Mouse (Mus musculus) B cell, adult 2 months (primary cell): ENCODE measurements around the gene Ppm1h.

Source experiments
- DNase-seq, 2 experiments: peaks; one replicate each; pipeline ENCODE4 v3.0.0; 2022

The Ppm1h gene

GRCm38 (mm10) chr10:122869865-122870503 is 191.4 kb downstream of the Ppm1h start:
- DNase-seq: no peak

- no peak for DNase-seq
Observed at GRCm38 (mm10) chr10:122870848-122871494, 192.4 kb downstream of the Ppm1h start.

DNA sequence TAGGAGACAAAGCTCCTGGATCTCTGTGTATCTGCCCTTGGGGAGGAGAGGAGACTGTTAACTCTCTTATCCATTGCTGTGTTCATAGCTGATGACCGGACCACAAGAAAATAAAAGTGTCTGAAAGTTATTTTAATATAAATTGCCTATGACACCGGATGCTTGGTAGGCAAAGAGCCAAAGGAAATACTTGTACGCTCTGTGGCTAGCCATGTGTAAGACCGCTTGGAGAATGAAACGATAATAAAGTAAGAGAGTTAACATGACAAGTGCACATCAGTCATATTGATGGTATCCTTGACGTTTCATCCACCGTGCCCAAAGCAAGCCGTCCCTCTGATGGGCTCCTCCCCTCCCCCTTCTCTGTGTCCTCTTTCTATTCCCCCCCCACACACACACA is 194.2 kb downstream of the Ppm1h start:
- no peak for DNase-seq

- no peak for DNase-seq
Observed at GRCm38 (mm10) chr10:122876964-122877363, 198.4 kb downstream of the Ppm1h start.

GRCm38 (mm10) chr10:122877436-122877835 is 198.9 kb downstream of the Ppm1h start:
- no peak for DNase-seq

DNA sequence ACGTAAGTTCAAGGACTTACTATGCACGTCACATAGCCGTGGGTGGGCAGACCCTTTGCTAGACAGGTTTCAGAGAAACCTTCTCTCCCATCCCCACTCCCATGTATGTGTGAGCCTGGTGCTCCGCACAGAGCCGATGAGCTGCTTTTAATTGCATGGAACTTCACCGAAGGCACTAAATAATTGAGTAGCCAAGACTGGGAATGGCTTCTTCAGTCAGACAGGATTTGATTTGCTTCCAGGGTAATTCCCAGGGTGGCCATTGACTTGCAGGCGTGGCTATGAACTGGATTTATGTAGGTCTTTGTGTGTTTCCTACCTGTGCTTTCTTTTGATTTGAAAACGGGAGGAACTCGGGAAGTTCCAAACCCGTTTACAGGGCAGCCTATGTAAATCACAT is 202.9 kb downstream of the Ppm1h start:
- no peak for DNase-seq

GRCm38 (mm10) chr10:122882614-122883013 is 204.1 kb downstream of the Ppm1h start:
- DNase-seq: no peak

- no peak for DNase-seq
Observed at GRCm38 (mm10) chr10:122883823-122884743, 205.5 kb downstream of the Ppm1h start.

DNA sequence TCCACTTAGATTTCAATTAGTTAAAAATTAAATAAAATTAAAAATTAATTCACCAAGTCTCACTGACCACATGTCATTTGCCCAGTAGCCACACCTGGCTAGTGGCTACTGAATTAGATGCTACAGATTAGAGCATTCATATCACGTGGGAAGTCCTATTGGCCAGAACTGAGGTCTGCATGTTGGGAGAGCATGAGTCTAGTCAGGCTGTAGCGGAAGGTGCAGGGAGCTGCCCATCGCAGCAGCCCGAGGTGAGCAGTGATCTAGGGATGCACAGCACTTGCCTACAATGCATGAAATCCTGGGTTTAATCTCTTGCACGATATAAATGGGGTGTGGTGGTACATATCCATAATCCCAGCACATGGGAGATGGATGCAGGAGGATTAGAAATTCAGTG is 206.7 kb downstream of the Ppm1h start:
- DNase-seq: no peak

- DNase-seq: no peak
Observed at GRCm38 (mm10) chr10:122886055-122886915, 207.7 kb downstream of the Ppm1h start.

DNA sequence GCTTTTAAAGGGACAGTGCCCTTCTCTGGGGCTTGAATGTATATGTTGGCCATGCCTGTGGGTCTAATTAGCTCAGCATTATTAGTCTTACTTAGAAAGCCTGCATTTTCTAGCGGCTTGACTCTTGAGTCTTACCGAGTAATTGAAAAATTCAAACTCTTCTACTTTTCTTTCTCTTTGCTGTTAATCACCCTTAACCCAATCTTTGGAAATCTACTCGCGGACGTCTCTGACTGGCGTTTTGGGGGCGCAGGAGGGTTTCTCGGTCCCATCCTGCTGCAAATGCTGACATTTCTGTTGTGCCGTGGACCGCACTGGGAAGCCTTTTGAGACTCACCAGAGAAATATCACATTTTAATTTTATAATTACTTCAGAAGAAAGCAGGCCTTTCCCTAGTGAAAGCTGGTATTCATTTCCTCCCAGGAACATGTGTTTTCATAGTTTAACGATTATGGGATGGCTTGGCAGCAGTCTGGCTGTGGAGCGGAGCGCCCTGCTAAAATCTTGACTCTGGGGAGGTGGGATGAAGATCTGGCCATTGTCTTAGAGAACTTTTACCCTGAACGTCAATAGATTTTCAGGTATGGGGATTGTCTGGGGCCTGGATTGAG is 208.5 kb downstream of the Ppm1h start:
- DNase-seq: no peak

- no peak for DNase-seq
Observed at GRCm38 (mm10) chr10:122887528-122888183, 209.1 kb downstream of the Ppm1h start.

GRCm38 (mm10) chr10:122890682-122891350 is 212.3 kb downstream of the Ppm1h start:
- no peak for DNase-seq

DNA sequence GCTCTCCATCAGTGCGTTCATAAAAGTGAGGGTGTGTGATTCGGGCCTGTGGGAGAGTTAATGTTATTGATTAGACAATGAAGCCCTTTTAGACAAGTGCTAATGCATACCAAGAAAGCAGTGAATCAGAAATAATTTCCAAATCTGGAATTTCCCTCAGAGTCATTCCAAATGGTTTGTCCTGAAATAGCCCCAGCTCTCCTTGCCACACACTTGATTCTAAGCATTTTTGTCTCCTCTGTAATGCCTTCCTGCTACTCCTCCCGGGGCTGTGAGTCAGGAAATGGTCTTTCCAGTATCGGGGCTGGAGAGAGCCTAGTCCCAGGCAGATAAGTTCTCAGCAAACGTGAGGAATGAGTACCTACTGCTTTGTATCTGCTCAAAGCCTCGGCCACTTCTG is 212.9 kb downstream of the Ppm1h start:
- no peak for DNase-seq

GRCm38 (mm10) chr10:122894555-122895069 is 216.1 kb downstream of the Ppm1h start:
- DNase-seq: no peak

- DNase-seq: peak; percentile 46 to 58
Observed at GRCm38 (mm10) chr10:122895121-122895770, 216.7 kb downstream of the Ppm1h start.

GRCm38 (mm10) chr10:122899971-122900370 is 221.4 kb downstream of the Ppm1h start:
- no peak for DNase-seq

DNA sequence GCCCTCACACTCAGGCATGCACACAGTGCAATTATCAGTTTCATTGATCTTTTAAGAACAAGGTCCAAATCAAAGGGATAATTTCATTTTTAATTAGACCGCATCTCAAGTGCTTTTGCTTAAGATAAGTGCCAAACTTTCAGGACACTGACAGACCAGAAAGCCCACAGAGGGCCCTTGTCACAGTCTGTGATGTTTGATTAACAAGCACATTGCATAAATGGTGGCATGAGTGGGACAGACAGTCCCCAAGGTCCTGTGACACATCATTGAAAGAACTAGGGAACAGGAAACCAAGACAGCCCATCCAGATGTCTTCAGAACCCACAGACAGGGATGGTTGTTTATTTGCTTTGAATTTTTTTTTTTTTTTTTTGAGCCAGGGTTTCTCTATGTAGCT is 221.9 kb downstream of the Ppm1h start:
- no peak for DNase-seq

GRCm38 (mm10) chr10:122901379-122901778 is 222.8 kb downstream of the Ppm1h start:
- DNase-seq: no peak

DNA sequence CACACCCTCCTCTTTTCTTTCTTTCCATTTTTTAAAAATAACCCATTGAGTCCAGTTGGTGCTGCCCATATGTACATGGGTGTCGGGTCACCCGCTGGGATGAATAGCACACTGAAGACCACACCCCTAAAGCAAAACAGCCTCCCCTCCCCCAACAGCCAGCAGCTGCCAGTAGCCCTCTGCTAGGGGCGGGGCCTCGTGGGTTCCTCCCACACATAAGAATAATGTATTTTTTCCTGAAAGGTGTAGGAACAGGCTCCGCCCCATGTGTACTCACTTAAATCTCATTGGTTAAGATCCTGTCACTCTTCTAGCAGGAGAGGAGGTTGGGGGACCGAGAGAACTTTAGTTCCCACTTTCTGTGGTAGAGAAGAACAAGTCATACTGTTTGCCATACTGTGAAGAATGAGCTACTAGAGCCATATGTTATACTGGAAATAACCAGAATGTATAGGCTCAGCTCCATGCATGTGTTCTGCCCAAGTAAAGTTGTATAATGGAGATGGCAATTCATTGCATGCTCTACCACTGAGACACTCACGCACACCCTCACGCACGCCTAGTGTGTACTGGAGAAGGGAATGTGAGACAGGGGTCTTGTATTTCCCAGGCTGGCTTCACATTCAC is 231.0 kb downstream of the Ppm1h start:
- no peak for DNase-seq
